Mouse (Mus musculus) CD4-positive, CD25-positive, alpha-beta regulatory T cell, adult 2 months (primary cell): Measurements from ENCODE around the gene Ppara.
A peak's percentile ranks its signal among the peaks of the same experiment; 100 is the strongest.

Experiments used
- DNase-seq: peaks from one replicate; pipeline ENCODE4 v3.0.0-alpha.2; 2012; ENCODE audit warnings: low read depth, low spot score

Ppara gene

GRCm38 (mm10) chr15:85734571-85735033, at the start of gene Ppara:
Gene Ppara (plus strand): TSS chr15:85734983.
- DNase-seq = peak; percentile 10

- DNase-seq = no peak
These were observed 48.0 kb upstream of the Ppara start for GRCm38 (mm10) chr15:85686641-85687395.

- no peak for DNase-seq
These were observed 47.0 kb upstream of the Ppara start for GRCm38 (mm10) chr15:85687630-85688410.

DNA sequence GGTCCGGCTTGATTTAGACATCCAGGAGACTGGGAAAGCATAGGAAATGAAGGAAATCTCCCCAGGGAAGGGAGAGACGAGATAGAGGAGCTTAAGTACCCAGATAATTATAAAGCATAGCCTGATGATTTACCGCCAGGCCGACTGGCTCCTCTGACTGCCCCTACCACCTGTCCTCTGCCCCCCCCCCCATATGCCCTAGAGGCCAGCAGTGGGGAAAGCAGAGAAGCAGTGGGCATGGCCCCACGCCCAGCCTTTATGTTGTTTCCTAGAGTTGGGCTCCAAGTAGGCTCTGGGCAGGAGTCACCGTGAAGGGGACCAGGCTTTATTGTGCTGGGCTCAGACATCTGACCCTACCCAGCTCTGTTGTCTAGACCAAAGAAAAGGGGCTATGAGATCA, 46.0 kb upstream of the Ppara start:
- no peak for DNase-seq

GRCm38 (mm10) chr15:85689523-85689922, 45.3 kb upstream of the Ppara start:
- DNase-seq = no peak

GRCm38 (mm10) chr15:85690058-85690457, 44.7 kb upstream of the Ppara start:
- no peak for DNase-seq

DNA sequence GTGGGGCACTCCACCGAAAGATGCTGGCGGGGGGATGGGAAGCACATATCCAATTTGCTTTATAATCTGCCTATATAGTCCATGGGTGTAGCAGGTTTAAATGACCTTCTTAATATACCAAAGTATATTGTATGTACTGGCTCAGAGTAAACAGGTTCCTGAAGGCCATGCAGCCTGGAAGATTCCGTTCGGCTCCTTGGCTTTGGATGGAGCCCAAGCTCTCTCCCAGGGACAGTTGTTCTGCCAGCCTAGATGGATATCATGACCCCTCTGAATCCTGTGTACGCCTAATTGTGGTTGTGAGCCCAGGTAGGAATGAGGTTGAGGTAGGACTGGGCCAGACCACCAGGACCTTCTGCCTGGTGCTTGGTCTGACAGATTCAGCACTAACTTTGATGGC, 43.9 kb upstream of the Ppara start:
- DNase-seq = no peak

GRCm38 (mm10) chr15:85693115-85693514, 41.7 kb upstream of the Ppara start:
- no peak for DNase-seq

DNA sequence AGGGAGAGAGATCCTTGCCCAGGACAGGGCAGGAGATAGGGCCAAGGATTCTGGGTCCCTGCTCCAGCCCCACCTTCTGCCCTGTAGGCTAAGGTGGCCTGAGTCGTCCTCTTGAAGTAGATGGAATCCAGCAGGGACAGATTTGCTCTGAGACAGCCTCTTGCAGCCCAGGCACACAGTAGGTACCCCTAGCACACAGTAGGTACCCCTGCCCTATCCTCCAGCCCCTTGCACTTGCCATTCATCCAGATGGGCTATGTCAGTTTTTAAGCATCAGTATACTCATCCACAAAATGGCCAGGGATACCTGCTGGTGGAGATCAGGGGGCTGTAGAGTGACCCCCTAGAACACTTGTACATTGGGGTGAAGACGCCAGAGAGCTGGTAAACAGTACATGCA, 41.0 kb upstream of the Ppara start:
- no peak for DNase-seq

DNA sequence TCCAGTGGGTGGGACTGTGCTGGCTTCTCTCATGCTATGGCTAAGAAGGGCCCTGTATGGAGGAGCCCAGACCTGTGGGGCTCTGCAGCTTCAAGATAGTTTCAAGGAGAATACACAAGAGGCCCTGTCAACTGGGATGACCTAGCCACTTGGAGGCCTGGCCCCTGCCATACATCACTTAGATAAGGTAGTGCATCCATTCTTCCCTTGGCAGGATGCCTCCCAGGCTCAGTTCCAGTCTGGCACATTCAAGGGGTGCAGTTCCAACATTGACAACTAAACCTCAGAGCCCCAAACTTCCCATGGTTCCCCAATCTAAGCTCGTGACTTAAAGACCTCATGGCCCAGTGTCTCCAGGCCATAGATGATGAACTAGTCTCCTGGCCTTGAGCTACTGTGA, 40.4 kb upstream of the Ppara start:
- no peak for DNase-seq

DNA sequence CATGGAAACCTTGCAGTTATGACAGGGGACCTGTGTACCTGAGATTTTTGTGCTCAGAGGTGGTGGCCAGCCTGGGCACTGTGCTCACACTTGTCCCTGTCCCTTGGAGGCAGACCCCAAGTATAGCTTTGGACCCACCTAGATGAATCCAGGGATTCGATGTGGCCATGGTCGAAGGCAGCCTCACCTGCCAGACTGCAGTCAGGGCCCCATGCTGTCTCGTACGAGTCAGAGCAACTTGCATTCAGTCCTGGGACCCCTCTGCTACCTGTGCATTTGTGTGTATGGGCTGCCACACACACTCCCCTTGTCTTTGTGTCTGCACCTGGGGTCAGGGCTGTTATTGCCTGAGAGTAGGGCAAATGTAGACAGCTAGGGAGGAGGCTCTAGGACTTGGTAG, 39.5 kb upstream of the Ppara start:
- DNase-seq = no peak

DNA sequence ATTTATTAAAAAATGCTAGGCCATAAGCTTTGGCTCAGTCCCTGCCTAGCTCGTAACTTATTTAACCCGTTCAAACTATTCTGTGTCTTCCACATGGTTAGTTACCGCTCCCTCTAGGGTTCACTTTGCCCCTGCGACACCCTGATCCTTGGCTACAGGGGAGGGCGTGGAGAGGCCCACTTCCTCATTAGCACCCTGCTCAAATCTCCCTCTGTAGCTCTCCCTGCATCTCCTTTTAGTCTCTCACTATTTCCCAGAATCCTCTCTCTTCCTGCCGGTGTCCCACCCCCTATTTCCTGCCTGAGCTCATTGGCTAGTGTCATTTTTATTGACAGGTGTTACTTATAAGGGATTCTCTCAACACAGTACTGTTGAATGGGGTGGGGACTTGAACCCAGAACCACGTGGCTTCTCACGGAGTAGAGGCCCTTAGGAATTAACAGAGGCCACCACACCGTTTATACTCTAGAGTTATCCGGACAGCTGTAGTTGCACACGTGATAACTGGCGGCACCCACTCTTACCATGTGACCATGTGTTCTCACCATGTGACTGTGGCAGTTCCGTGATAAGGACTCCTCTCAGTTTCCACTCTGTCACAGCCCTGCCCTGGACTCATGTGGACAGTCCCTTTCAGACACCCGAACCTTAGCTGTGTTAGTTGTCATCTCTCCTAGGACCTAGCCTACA, 36.3 kb upstream of the Ppara start:
- DNase-seq = no peak

DNA sequence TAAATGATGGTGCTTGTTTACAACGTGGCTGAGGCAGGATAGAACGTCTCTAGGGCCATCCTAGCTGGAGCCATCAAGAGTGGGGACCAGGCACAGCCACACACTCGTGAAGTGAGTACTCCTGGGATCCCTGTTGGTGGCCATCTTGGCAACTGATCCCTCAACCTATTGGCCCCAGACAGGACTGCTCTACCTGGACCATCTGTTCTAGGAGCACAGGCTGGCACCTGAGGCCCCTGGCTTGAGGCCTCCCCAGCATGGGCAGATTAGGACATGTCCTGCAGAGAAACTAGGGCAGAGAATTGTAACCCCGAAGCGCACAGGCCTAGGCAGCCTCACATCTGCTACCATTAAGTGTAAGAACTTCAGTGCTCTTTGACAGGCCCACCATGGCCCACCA, 35.3 kb upstream of the Ppara start:
- DNase-seq = no peak

DNA sequence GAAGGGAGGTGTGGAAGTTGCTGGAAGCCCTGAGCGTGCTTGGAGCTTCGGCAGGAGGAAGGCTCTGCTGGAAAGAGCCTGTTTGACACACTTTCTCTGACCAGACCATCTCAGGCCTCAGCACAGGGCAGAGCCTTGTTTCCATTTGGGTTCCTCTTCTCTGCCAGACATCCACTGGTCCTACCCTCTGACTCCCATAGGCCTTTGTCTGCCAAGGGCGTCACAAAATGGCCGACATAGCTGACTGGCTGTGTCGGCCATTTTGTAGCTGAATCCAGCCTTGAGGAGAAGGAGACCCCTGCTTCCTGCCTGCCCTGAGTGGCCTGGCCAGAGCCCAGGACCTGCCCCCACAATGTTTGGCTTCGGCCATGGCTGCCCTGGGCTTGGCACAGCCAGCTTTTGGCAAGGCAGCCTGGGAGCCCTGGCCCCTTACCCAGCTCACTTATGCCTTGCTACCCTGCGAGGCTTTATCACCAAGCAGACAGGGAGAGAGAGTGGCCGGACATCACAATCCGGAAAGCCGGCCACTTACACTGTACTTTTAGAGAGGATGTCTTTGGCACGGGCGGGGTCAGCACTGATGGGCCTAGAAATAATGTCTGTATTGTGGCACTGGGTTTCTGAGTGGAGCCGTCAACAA, 34.8 kb upstream of the Ppara start:
- no peak for DNase-seq

- no peak for DNase-seq
These were observed 34.1 kb upstream of the Ppara start for GRCm38 (mm10) chr15:85700716-85701115.

DNA sequence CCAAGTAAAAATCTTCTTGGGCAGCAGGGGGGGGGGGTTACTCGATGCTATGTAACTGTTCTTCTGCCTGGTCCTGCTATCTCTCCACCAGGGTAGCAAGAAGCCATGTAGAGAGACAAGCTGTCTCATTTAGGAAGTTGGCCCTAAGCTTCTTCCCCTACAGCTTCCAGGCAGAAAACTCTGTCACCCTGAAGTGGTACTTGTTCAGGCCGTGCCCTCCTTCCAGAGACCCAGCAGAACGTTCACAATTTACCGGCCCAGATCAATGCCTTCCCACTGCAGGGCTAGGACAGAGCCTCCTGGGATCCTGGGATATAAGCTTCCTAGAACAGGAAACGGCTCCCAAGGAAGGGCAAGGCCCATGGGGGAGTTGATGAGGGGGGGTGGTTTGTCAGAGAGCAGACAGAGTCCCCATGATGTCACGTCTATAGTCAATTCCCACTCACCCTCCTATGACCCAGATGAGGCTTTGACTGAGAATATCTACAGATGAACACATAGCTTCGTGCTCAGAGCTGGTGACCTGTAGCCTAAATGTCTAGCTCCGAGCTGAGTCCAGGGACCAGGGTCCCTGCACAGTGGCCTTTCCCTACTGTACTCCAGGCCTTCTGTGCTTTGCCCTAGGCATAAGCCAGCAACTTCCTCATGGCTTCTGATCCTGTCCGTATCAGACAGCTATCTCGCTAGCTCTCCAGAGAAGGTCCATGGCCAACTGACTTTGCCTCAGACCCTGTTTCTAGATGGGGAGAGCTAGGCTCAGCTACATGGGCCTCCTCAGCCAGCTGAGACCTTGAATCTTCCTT, 33.5 kb upstream of the Ppara start:
- no peak for DNase-seq

- DNase-seq = no peak
These were observed 32.3 kb upstream of the Ppara start for GRCm38 (mm10) chr15:85702411-85702951.

DNA sequence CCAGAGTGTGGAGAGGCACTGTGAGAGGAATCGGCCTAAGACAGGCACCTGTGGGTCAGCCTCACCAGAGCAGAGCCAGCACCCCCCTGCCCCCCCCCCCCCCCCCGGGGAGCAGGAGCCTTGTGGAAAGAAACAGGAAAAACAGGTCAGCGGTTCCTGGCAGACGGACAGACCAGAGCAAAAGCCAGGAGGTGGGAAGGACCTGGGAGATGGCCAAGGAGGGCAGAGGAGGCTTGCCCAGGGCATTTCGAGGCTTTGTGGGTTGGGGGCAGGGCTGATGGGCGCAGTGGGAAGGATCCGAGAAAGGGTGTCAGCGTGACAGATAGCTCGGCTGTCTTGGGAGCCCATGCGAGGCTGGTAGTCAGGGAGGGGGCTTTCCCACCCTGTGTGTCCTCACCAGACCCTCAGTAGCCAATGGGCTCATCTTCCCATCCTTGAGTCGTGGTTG, 31.6 kb upstream of the Ppara start:
- no peak for DNase-seq

GRCm38 (mm10) chr15:85703858-85704257, 30.9 kb upstream of the Ppara start:
- no peak for DNase-seq

DNA sequence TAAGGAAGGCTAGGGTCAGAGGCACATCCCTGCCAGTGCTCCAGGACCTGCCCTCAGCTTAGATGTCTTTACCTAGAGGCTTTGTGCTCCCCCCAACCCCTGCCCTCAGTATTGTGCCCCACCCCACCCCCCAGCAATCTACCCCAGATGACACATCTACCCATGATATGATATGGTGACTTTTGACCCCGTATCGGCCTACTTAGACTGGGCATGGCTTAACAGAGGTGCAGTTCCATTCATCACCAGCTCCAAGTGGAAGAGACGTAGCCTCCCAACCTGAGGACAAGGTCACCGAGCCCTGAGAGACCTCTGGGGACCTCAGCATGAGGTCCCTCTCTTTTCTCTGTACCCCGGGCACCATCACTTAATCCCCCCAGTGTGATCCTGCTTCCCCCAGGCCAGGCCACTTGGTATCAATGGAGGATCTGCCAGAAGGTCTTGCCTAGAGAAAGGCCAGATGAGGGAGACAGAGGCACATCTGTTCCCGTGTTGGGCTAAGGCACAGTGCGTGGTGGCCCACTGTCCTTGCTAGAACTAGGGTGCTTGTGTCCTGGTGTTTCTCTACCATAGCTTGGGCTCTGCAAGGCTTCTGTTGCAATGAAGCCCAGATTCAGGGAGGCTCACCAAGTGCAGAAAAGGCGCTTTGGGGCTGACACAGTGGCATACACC, 30.3 kb upstream of the Ppara start:
- no peak for DNase-seq
